Mouse (Mus musculus): ENCODE results near the gene Defb11. TPM values are rescaled to one million over a fixed set of nuclear protein-coding genes. Genes with fewer than 3 reads are reported as not detected.
"Not testable (repeated sequence)": the region's sequence is repeated elsewhere in the genome, so short reads cannot be mapped to it uniquely, and the experiment has no call there.

The Defb11 gene
- polyA plus RNA-seq (2015; fragmentation: Nextera tagmentation; extraction: Ambion mirVana), result not detected in 2 replicates

DNA sequence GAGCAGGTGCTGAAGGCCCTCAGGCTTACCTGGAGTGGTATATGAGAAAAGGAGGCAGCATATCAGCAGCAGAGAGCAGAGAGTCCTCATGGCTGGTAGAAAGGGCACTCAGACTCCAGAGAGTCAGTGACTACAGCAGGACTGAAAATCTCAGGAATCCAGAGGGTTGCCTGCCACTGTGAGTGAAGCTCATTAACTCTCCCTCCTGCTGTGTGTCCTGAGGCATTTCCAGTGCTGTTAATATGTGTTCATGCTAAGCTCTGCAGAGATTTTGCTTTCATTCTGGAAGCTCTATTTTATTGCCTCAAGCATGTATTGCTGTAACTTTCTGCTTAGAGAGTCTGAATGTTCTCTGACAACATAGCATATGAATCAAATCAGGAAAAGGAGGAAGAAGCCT, at the start of gene Defb11:
Gene Defb11, minus strand, starts transcription at position 123 of the 400 bp plus-strand sequence.
- not testable (repeated sequence) for H3K4me2 ChIP-seq (ENCODE audit: low read depth, low read length); H3K36me3 ChIP-seq (ENCODE audit: control insufficient read depth, insufficient read depth, low read length); H3K4me3 ChIP-seq (replicated peaks; ENCODE audit: low read length); H3K27me3 ChIP-seq (ENCODE audit: control insufficient read depth, insufficient read depth, low read length); H3K4me1 ChIP-seq (ENCODE audit: control insufficient read depth, insufficient read depth, low read length); H3K9me3 ChIP-seq (replicated peaks; ENCODE audit: control insufficient read depth, low read length); H3K27ac ChIP-seq (ENCODE audit: low read length); ATAC-seq (ENCODE audit: insufficient read depth, low FRiP score); H3K9ac ChIP-seq (ENCODE audit: low read length)

GRCm38 (mm10) chr8:21955321-21955720, 49.1 kb upstream of the Defb11 start:
- H3K36me3 ChIP-seq (ENCODE audit: control insufficient read depth, insufficient read depth, low read length), result no peaks in the 10 kb centered on the region
- H3K4me2 ChIP-seq (ENCODE audit: low read depth, low read length), result no peak overlapping the region
- H3K27ac ChIP-seq (ENCODE audit: low read length), result no peak overlapping the region
- no peak overlapping the region for H3K4me3 ChIP-seq (replicated peaks; ENCODE audit: low read length)
- no peaks in the 10 kb centered on the region for H3K4me1 ChIP-seq (ENCODE audit: control insufficient read depth, insufficient read depth, low read length)
- H3K27me3 ChIP-seq (ENCODE audit: control insufficient read depth, insufficient read depth, low read length), result no peaks in the 10 kb centered on the region
- no peaks in the 10 kb centered on the region for H3K9me3 ChIP-seq (replicated peaks; ENCODE audit: control insufficient read depth, low read length)
- ATAC-seq (ENCODE audit: insufficient read depth, low FRiP score), result no peak
- H3K9ac ChIP-seq (ENCODE audit: low read length), result no peak overlapping the region
- WGBS, result 5% methylated on average over 9 of the region's 9 CpGs

DNA sequence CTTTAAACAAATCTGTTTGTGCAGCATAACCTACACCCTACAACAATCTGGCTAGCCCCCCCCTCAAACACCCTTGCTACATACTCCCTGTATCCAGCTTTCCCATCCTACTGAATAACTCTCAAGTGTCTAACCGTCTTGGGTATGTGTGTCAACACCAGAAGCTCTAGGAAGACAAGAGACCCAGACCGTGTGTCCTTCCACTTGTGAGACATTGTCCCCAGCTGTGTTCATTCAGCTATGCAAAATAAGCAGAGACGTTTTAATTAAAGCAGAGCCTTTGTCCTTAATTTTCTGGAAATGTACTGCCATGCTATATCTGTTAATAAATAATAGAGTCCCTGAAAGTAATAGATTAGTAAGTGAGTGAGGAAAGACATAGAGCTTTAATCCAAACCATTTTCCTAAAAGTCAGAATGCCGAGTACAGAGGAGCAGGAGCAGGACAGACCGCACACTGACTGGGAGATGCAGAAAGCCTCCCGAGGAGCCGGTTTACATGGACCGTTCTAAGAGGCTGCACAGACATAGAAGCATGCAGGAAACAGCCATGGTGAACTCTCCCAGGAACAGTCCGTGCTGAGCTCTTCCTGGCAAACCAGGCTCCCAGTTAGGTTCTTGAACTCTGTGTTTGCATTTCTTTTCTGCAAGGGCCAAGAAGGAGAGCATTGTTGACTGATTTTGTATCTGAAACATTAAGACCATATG, 41.3 kb upstream of the Defb11 start:
- Histone ChIP-seq H3K4me3 (replicated peaks; ENCODE audit: low read length) (no peak overlapping the region), H3K9me3 (replicated peaks; ENCODE audit: control insufficient read depth, low read length) (no peaks in the 10 kb centered on the region), H3K9ac (ENCODE audit: low read length) (no peak overlapping the region), H3K4me1 (ENCODE audit: control insufficient read depth, insufficient read depth, low read length) (no peaks in the 10 kb centered on the region), H3K27me3 (ENCODE audit: control insufficient read depth, insufficient read depth, low read length) (no peaks in the 10 kb centered on the region), H3K4me2 (ENCODE audit: low read depth, low read length) (no peak overlapping the region), H3K27ac (ENCODE audit: low read length) (no peak overlapping the region), H3K36me3 (ENCODE audit: control insufficient read depth, insufficient read depth, low read length) (no peaks in the 10 kb centered on the region)
- no peak for ATAC-seq (ENCODE audit: insufficient read depth, low FRiP score)
- WGBS, result 62% methylated on average over 9 of the region's 9 CpGs

GRCm38 (mm10) chr8:21946462-21946861, 40.2 kb upstream of the Defb11 start, which contains the start of gene Defb13:
Gene Defb13, plus strand, starts transcription at chr8:21946762.
- H3K4me3 ChIP-seq (replicated peaks; ENCODE audit: low read length), result no peak within 1 kb of the TSS
- H3K4me1 ChIP-seq (ENCODE audit: control insufficient read depth, insufficient read depth, low read length), result no peaks in the 10 kb centered on the region
- 81% methylated on average over 6 of the region's 6 CpGs for WGBS
- no peaks in the 10 kb centered on the region for H3K27me3 ChIP-seq (ENCODE audit: control insufficient read depth, insufficient read depth, low read length)
- H3K4me2 ChIP-seq (ENCODE audit: low read depth, low read length), result no peak within 1 kb of the TSS
- no peak for ATAC-seq (ENCODE audit: insufficient read depth, low FRiP score)
- H3K27ac ChIP-seq (ENCODE audit: low read length), result no peak within 1 kb of the TSS
- H3K9ac ChIP-seq (ENCODE audit: low read length), result no peak within 1 kb of the TSS
- no peaks in the 10 kb centered on the region for H3K36me3 ChIP-seq (ENCODE audit: control insufficient read depth, insufficient read depth, low read length)
- no peaks in the 10 kb centered on the region for H3K9me3 ChIP-seq (replicated peaks; ENCODE audit: control insufficient read depth, low read length)

DNA sequence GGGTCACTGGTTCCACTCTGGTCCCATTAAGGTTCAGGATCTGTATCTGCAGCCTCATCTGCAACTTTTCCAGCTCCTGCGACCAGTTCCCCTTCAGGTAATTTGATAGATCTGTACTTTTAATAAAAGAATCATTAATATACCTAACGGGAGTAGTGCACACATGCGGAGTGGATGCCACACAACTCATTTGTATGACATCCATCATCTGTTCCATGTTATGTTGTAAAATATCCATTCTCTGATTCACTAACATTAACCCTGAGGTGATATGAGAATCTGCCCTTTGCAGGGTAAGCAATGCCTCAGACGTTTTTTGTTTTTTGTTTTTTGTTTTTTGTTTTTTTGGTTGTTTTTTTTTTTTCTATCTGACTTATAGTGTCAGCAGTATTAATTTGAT, 31.8 kb upstream of the Defb11 start, which contains the start of gene Defb35:
Gene Defb35, plus strand, starts transcription at position 301 of the 400 bp plus-strand sequence.
- H3K9me3 ChIP-seq (replicated peaks; ENCODE audit: control insufficient read depth, low read length); H3K36me3 ChIP-seq (ENCODE audit: control insufficient read depth, insufficient read depth, low read length); H3K27me3 ChIP-seq (ENCODE audit: control insufficient read depth, insufficient read depth, low read length); H3K4me2 ChIP-seq (ENCODE audit: low read depth, low read length); H3K4me3 ChIP-seq (replicated peaks; ENCODE audit: low read length); ATAC-seq (ENCODE audit: insufficient read depth, low FRiP score); H3K27ac ChIP-seq (ENCODE audit: low read length); H3K4me1 ChIP-seq (ENCODE audit: control insufficient read depth, insufficient read depth, low read length); H3K9ac ChIP-seq (ENCODE audit: low read length): not testable (repeated sequence)
- 81% methylated on average over 4 of the region's 4 CpGs for WGBS

- H3K27ac ChIP-seq (ENCODE audit: low read length), result no peak within 1 kb of the TSS
- no peak within 1 kb of the TSS for H3K4me3 ChIP-seq (replicated peaks; ENCODE audit: low read length)
- H3K9me3 ChIP-seq (replicated peaks; ENCODE audit: control insufficient read depth, low read length), result no peaks in the 10 kb centered on the region
- no peaks in the 10 kb centered on the region for H3K4me1 ChIP-seq (ENCODE audit: control insufficient read depth, insufficient read depth, low read length)
- H3K9ac ChIP-seq (ENCODE audit: low read length), result no peak within 1 kb of the TSS
- ATAC-seq (ENCODE audit: insufficient read depth, low FRiP score), result no peak
- no peaks in the 10 kb centered on the region for H3K27me3 ChIP-seq (ENCODE audit: control insufficient read depth, insufficient read depth, low read length)
- 91% methylated on average over 6 of the region's 6 CpGs for WGBS
- H3K36me3 ChIP-seq (ENCODE audit: control insufficient read depth, insufficient read depth, low read length), result no peaks in the 10 kb centered on the region
- no peak within 1 kb of the TSS for H3K4me2 ChIP-seq (ENCODE audit: low read depth, low read length)
Measured at GRCm38 (mm10) chr8:21932610-21933009, 26.4 kb upstream of the Defb11 start, which contains the start of gene Defb15. Gene Defb15, minus strand, starts transcription at chr8:21932710.

DNA sequence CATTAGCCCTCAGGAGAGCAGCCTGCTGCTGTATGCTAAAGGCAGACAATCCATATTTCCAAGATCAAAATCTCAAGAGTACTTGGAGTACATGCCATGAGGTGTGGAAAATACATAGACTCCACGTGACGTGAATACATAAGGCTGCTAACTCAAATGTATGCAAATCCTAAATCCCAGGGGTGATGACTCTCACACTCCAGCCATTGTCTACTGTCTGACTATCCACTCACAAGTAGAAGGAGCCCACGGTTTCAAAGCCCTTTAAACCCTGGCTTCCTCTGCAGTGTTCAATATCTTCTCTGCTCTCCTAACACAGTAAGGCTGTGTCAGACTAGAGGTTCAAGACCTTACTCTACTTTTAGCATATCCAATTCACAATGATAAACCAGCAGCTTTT, 24.5 kb upstream of the Defb11 start:
- 80% methylated on average over 3 of the region's 3 CpGs for WGBS
- H3K9me3 ChIP-seq (replicated peaks; ENCODE audit: control insufficient read depth, low read length); H3K9ac ChIP-seq (ENCODE audit: low read length); H3K4me2 ChIP-seq (ENCODE audit: low read depth, low read length); H3K4me3 ChIP-seq (replicated peaks; ENCODE audit: low read length); H3K4me1 ChIP-seq (ENCODE audit: control insufficient read depth, insufficient read depth, low read length); ATAC-seq (ENCODE audit: insufficient read depth, low FRiP score); H3K27ac ChIP-seq (ENCODE audit: low read length); H3K36me3 ChIP-seq (ENCODE audit: control insufficient read depth, insufficient read depth, low read length); H3K27me3 ChIP-seq (ENCODE audit: control insufficient read depth, insufficient read depth, low read length): not testable (repeated sequence)

DNA sequence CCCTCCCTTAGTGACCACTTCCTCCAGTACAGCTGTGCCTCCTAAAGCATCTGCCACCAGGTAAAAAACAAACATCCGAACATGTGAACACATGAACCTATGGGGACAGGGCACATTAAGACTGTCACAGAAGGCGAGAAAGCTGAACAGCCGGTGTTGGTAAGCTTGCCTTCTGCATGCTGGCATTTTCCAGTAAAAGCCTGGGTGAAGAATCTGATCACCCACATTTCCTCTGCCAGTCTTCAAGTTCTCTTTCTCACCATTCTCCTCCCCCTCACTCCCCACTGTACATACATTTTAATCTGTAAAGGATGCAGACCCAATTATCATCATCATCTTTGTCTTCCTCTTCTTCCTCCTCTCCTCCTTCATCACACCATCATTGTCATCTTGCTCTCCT, 9.4 kb upstream of the Defb11 start:
- Histone ChIP-seq H3K9ac (ENCODE audit: low read length) (no peak overlapping the region), H3K36me3 (ENCODE audit: control insufficient read depth, insufficient read depth, low read length) (no peaks in the 10 kb centered on the region), H3K27me3 (ENCODE audit: control insufficient read depth, insufficient read depth, low read length) (no peaks in the 10 kb centered on the region), H3K4me1 (ENCODE audit: control insufficient read depth, insufficient read depth, low read length) (no peaks in the 10 kb centered on the region), H3K4me3 (replicated peaks; ENCODE audit: low read length) (no peak overlapping the region), H3K4me2 (ENCODE audit: low read depth, low read length) (no peak overlapping the region), H3K9me3 (replicated peaks; ENCODE audit: control insufficient read depth, low read length) (no peaks in the 10 kb centered on the region), H3K27ac (ENCODE audit: low read length) (no peak overlapping the region)
- 83% methylated on average over 3 of the region's 3 CpGs for WGBS
- ATAC-seq (ENCODE audit: insufficient read depth, low FRiP score), result no peak

GRCm38 (mm10) chr8:21912554-21912953, 6.3 kb upstream of the Defb11 start:
- no peak overlapping the region for H3K4me3 ChIP-seq (replicated peaks; ENCODE audit: low read length)
- no peaks in the 10 kb centered on the region for H3K27me3 ChIP-seq (ENCODE audit: control insufficient read depth, insufficient read depth, low read length)
- WGBS, result 15% methylated on average over 2 of the region's 2 CpGs
- ATAC-seq (ENCODE audit: insufficient read depth, low FRiP score), result no peak
- H3K9me3 ChIP-seq (replicated peaks; ENCODE audit: control insufficient read depth, low read length), result no peaks in the 10 kb centered on the region
- no peak overlapping the region for H3K4me2 ChIP-seq (ENCODE audit: low read depth, low read length)
- no peak overlapping the region for H3K9ac ChIP-seq (ENCODE audit: low read length)
- no peaks in the 10 kb centered on the region for H3K36me3 ChIP-seq (ENCODE audit: control insufficient read depth, insufficient read depth, low read length)
- no peak overlapping the region for H3K27ac ChIP-seq (ENCODE audit: low read length)
- no peaks in the 10 kb centered on the region for H3K4me1 ChIP-seq (ENCODE audit: control insufficient read depth, insufficient read depth, low read length)
